Mouse (Mus musculus): ENCODE measurements around the gene Inip. TPM values are rescaled to one million over a fixed set of nuclear protein-coding genes. Genes with fewer than 3 reads are reported as not detected.

Inip gene
- polyA plus RNA-seq, 1 experiment from 2014 or later = 103 TPM

DNA sequence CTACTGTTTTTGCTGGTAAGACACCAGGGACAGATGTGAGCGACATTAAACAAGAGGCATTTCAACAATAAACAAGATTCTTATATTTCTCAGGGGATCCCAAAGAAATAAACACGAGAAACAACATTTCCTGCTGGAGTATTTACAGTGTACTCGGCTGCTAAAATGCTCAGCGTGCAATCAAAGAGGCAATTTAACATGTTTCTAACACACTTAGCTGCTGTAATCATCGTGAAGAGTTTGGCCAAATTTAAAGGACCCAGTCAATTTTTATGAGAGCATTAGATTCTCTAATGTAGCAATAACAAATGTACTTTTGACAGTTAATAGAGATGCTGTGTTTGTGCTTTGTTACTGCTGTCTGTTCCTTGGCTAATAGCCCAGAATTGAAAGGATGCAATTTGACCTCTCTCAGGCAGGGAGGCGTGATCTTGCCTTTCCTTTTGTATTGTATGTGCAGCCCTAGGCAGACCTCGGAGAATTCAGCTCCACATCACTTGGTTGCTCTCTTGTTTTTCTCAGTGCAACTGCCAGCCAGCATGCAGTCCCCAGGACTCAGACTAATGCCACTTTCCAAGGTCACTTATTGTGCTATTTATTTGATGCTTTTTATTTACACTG, 35.9 kb downstream of the Inip start:
- ATAC-seq (replicated peaks; ENCODE audit: insufficient number of reproducible peaks, low FRiP score, low TSS enrichment, low read depth) = no peak
- no peaks in the 10 kb centered on the region for H3K27me3 ChIP-seq (ENCODE audit: control insufficient read depth, insufficient read depth, low read length)
- H3K9ac ChIP-seq (replicated peaks; ENCODE audit: low read length) = no peak overlapping the region; the same call in 1 of the 2 replicates
- DNase-seq (ENCODE audit: low spot score) = peak; percentile 60
- no peak overlapping the region for H3K4me3 ChIP-seq (ENCODE audit: low read depth, low read length)
- H3K27ac ChIP-seq (replicated peaks; ENCODE audit: low read depth, low read length) = no peak overlapping the region
- no peak overlapping the region for H3K4me2 ChIP-seq (ENCODE audit: low read depth, low read length)
- H3K36me3 ChIP-seq (replicated peaks; ENCODE audit: control insufficient read depth, insufficient read depth, low read depth, low read length) = no peaks in the 10 kb centered on the region
- H3K9me3 ChIP-seq (replicated peaks; ENCODE audit: control insufficient read depth, low read length) = no peaks in the 10 kb centered on the region
- no peaks in the 10 kb centered on the region; the same call in 1 of the 2 replicates for H3K4me1 ChIP-seq (ENCODE audit: control insufficient read depth, insufficient read depth, low read length)
- WGBS = 36% methylated on average over 7 of the region's 7 CpGs

DNA sequence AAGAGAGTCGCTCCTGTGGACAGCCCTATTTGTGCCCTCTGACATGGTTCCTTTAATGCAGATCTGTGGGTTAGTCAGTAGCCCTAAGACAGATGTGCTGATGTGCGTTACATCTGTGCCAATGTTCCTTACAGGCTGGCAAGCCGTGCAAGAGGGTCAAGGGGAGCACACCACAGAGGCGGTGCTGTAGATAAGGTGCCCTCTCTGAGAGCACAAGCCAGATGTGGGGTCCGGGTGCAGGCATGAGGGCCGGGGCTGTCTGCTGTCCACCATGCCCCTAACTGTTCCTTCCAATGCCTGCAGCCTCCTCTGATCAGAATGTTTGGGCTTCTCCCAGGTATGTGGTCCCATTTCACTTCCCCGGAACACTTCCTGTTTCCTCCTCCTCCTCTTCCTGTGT, 36.4 kb downstream of the Inip start:
- Histone ChIP-seq H3K4me3 (ENCODE audit: low read depth, low read length) (no peak overlapping the region), H3K27me3 (ENCODE audit: control insufficient read depth, insufficient read depth, low read length) (no peaks in the 10 kb centered on the region), H3K9me3 (replicated peaks; ENCODE audit: control insufficient read depth, low read length) (no peaks in the 10 kb centered on the region), H3K36me3 (replicated peaks; ENCODE audit: control insufficient read depth, insufficient read depth, low read depth, low read length) (no peaks in the 10 kb centered on the region), H3K4me2 (ENCODE audit: low read depth, low read length) (no peak overlapping the region), H3K4me1 (ENCODE audit: control insufficient read depth, insufficient read depth, low read length) (no peaks in the 10 kb centered on the region; the same call in 1 of the 2 replicates), H3K9ac (replicated peaks; ENCODE audit: low read length) (no peak overlapping the region; the same call in 1 of the 2 replicates), H3K27ac (replicated peaks; ENCODE audit: low read depth, low read length) (0 out of 2 replicates have a peak overlapping the region, but pooled peaks have one; percentile 13)
- DNase-seq (ENCODE audit: low spot score) = no peak
- ATAC-seq (replicated peaks; ENCODE audit: insufficient number of reproducible peaks, low FRiP score, low TSS enrichment, low read depth) = no peak
- 70% methylated on average over 7 of the region's 7 CpGs for WGBS

DNA sequence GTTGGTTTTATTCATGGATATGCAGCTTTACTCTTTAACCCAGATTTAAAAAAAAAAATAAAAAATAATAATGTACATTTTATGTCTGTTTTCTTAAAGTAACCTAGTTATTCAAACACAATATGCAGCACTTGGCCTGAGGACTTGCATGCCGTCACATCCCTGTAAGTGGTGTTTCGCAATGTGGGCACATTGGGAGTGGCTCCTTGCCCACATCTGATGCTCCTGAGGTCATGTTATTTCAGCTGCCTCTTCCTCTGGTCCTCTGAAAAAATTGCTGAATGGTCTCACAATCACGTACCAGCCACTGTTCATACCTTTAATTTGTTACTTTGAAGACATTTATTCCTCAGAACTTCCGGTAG, 40.0 kb downstream of the Inip start:
- Histone ChIP-seq H3K4me1 (ENCODE audit: control insufficient read depth, insufficient read depth, low read length) (no peaks in the 10 kb centered on the region; the same call in 1 of the 2 replicates), H3K4me2 (ENCODE audit: low read depth, low read length) (no peak overlapping the region), H3K27ac (replicated peaks; ENCODE audit: low read depth, low read length) (no peak overlapping the region), H3K9ac (replicated peaks; ENCODE audit: low read length) (no peak overlapping the region), H3K36me3 (replicated peaks; ENCODE audit: control insufficient read depth, insufficient read depth, low read depth, low read length) (no peaks in the 10 kb centered on the region), H3K4me3 (ENCODE audit: low read depth, low read length) (no peak overlapping the region), H3K9me3 (replicated peaks; ENCODE audit: control insufficient read depth, low read length) (no peaks in the 10 kb centered on the region), H3K27me3 (ENCODE audit: control insufficient read depth, insufficient read depth, low read length) (no peaks in the 10 kb centered on the region)
- 67% methylated on average over 4 of the region's 4 CpGs for WGBS
- DNase-seq (ENCODE audit: low spot score) (no peak), ATAC-seq (replicated peaks; ENCODE audit: insufficient number of reproducible peaks, low FRiP score, low TSS enrichment, low read depth) (no peak)

DNA sequence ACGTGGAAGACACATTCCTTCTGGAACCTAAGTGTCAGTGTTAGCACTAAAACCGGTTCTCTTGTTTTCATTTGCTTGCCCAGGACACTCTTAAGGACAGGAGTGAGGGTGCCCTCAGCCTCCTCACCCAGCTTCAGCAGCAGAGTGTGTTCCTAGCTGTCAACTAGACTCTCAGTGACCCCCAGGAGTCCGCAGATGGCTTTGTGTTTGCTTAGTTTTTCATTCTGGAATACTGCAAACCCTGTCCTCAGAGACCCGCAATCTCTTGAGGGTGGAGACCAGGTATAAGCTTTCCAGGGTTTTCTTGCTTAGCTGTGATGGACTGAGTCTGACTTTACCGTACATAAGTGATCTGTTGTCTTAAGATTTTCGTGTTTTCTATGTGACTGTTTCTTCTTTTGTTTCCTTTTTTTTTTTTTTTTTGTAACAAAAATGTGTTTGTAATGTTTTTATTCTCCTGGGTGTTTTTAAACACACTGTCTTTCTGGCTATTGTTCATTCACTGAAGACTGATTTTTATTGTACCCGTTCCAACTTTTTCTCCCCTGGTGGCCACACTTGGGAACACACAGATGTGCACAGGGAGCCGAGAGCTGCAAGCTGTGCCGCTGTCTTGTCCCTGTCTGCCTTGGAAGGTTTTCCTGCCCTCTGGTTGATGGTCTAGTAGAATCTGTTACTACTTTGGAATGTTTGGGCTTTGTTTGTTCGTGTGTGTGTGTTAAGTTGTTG, 40.6 kb downstream of the Inip start:
- ATAC-seq (replicated peaks; ENCODE audit: insufficient number of reproducible peaks, low FRiP score, low TSS enrichment, low read depth) (no peak), DNase-seq (ENCODE audit: low spot score) (peak; percentile 59)
- WGBS = 55% methylated on average over 10 of the region's 10 CpGs
- no peaks in the 10 kb centered on the region for H3K36me3 ChIP-seq (replicated peaks; ENCODE audit: control insufficient read depth, insufficient read depth, low read depth, low read length)
- H3K4me1 ChIP-seq (ENCODE audit: control insufficient read depth, insufficient read depth, low read length) = no peaks in the 10 kb centered on the region; the same call in 1 of the 2 replicates
- no peak overlapping the region for H3K9ac ChIP-seq (replicated peaks; ENCODE audit: low read length)
- no peak overlapping the region for H3K4me3 ChIP-seq (ENCODE audit: low read depth, low read length)
- H3K27me3 ChIP-seq (ENCODE audit: control insufficient read depth, insufficient read depth, low read length) = no peaks in the 10 kb centered on the region
- H3K27ac ChIP-seq (replicated peaks; ENCODE audit: low read depth, low read length) = no peak overlapping the region
- no peaks in the 10 kb centered on the region for H3K9me3 ChIP-seq (replicated peaks; ENCODE audit: control insufficient read depth, low read length)
- H3K4me2 ChIP-seq (ENCODE audit: low read depth, low read length) = no peak overlapping the region

DNA sequence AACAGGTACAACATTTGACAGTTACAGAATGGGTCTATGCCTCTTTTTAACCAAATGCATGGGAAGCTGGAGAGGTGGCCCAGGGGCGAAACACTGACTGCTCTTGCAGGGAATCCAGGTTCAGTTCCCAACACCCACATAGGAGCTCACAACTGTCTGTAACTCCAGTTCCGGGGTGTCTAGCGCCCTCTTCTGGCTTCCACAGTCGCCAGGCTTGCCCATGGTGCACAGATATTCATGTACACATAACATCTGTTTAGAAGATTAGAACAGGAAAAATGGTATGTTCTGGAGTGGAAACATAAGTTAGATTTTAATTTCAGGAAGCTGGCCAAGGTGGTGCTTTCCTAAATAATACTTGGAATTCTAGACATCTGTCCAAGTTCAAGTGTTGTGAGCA, 41.4 kb downstream of the Inip start:
- H3K27ac ChIP-seq (replicated peaks; ENCODE audit: low read depth, low read length) = no peak overlapping the region
- H3K36me3 ChIP-seq (replicated peaks; ENCODE audit: control insufficient read depth, insufficient read depth, low read depth, low read length) = no peaks in the 10 kb centered on the region
- no peak overlapping the region for H3K4me2 ChIP-seq (ENCODE audit: low read depth, low read length)
- no peaks in the 10 kb centered on the region; the same call in 1 of the 2 replicates for H3K4me1 ChIP-seq (ENCODE audit: control insufficient read depth, insufficient read depth, low read length)
- no peaks in the 10 kb centered on the region for H3K27me3 ChIP-seq (ENCODE audit: control insufficient read depth, insufficient read depth, low read length)
- no peak for ATAC-seq (replicated peaks; ENCODE audit: insufficient number of reproducible peaks, low FRiP score, low TSS enrichment, low read depth)
- no peaks in the 10 kb centered on the region for H3K9me3 ChIP-seq (replicated peaks; ENCODE audit: control insufficient read depth, low read length)
- WGBS = 80% methylated on average over 4 of the region's 4 CpGs
- H3K4me3 ChIP-seq (ENCODE audit: low read depth, low read length) = no peak overlapping the region
- no peak for DNase-seq (ENCODE audit: low spot score)
- H3K9ac ChIP-seq (replicated peaks; ENCODE audit: low read length) = no peak overlapping the region

DNA sequence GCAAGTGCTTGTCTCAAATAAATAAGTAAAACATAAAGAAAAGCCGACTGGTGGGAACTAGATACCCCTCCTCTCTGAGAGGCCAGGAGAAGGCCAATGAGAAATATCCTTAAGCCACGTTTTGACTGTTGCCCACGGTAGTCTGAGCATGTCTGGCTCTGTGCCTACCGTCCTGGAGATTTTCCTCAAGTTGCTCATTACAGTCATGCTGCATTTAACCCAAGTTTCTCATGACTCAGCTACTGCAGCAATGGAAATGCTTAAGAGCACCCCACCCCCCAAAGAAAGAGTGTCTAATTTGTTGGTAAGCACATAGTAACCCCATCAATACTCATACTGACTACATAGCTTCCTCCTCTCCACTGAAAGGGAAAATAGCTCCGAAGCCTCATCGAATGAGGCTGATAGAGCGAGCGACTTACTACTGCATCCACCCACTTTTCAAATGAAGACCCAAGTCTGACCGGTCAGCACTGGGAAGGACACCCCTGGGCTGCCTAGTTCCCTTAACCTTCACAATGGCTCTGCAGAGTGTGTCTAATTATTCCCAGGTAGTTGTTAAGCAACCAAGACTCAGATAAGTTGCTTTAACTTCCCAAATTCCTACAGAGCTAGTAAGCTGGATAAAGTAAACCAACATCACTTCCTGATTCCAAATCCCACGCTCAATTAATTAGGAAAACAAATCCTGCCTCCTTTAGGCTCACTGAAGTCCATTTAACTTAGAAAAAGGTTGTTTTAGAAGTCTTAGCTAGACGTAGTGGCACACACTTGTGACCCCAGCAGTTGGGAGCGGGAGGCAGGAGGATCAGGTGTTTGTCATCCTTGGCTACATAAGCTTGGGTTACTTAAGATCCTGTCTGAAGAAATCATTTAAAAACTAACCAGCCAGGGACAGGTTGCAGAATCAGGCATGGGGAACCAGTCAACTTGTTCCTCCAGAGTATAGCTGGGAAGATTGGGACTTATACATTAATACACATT, 43.6 kb downstream of the Inip start:
- H3K4me1 ChIP-seq (ENCODE audit: control insufficient read depth, insufficient read depth, low read length) = no peaks in the 10 kb centered on the region
- no peak overlapping the region for H3K4me3 ChIP-seq (ENCODE audit: low read depth, low read length)
- H3K9me3 ChIP-seq (replicated peaks; ENCODE audit: control insufficient read depth, low read length) = no peaks in the 10 kb centered on the region
- H3K36me3 ChIP-seq (replicated peaks; ENCODE audit: control insufficient read depth, insufficient read depth, low read depth, low read length) = no peaks in the 10 kb centered on the region
- H3K9ac ChIP-seq (replicated peaks; ENCODE audit: low read length) = no peak overlapping the region
- H3K27ac ChIP-seq (replicated peaks; ENCODE audit: low read depth, low read length) = no peak overlapping the region
- DNase-seq (ENCODE audit: low spot score) (no peak), ATAC-seq (replicated peaks; ENCODE audit: insufficient number of reproducible peaks, low FRiP score, low TSS enrichment, low read depth) (no peak)
- no peak overlapping the region for H3K4me2 ChIP-seq (ENCODE audit: low read depth, low read length)
- H3K27me3 ChIP-seq (ENCODE audit: control insufficient read depth, insufficient read depth, low read length) = no peaks in the 10 kb centered on the region
- WGBS = 70% methylated on average over 12 of the region's 12 CpGs

DNA sequence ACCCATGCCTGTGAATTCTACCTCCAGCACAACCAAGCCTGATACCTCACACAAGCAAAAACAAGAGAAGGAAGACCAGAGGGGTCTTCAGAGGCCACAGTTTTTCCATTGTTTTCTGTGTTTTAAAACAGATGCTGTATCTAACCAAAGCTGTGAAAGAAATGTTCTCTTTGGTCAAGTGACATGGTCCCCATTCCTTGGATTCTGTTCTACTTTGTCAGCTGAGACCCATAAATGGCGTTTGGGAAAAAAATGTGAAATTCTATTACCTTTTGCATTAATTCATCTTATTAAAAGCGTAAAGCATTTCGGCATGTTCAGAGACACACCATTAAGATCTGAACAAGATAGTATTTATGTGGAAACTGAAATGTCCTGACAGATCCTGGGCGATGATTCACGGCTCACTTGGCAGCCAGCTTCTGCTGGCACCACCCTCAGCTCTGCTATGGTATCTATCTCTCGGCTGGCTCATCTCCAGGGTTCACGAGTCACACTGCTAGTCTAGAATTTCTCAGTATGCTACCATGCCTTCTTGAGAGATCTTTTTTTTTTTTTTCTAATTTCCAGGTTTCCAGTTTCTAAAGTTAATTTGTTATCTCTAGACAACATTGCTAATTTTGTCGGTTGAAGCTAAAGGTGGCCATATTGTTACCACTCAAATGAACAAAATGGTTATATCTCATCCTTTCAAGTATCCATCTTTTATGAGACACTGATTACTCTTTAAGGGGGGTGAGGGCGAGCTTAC, 44.9 kb downstream of the Inip start:
- Histone ChIP-seq H3K36me3 (replicated peaks; ENCODE audit: control insufficient read depth, insufficient read depth, low read depth, low read length) (no peaks in the 10 kb centered on the region), H3K27me3 (ENCODE audit: control insufficient read depth, insufficient read depth, low read length) (no peaks in the 10 kb centered on the region), H3K27ac (replicated peaks; ENCODE audit: low read depth, low read length) (no peak overlapping the region), H3K9ac (replicated peaks; ENCODE audit: low read length) (no peak overlapping the region), H3K4me1 (ENCODE audit: control insufficient read depth, insufficient read depth, low read length) (no peaks in the 10 kb centered on the region), H3K4me2 (ENCODE audit: low read depth, low read length) (no peak overlapping the region), H3K9me3 (replicated peaks; ENCODE audit: control insufficient read depth, low read length) (no peaks in the 10 kb centered on the region), H3K4me3 (ENCODE audit: low read depth, low read length) (no peak overlapping the region)
- DNase-seq (ENCODE audit: low spot score) = no peak
- 92% methylated on average over 9 of the region's 9 CpGs for WGBS
- ATAC-seq (replicated peaks; ENCODE audit: insufficient number of reproducible peaks, low FRiP score, low TSS enrichment, low read depth) = no peak

Data from embryonic facial prominence, embryonic 11.5 days (tissue).